Mouse (Mus musculus): Measurements from ENCODE around the gene Coq10a.

DNA sequence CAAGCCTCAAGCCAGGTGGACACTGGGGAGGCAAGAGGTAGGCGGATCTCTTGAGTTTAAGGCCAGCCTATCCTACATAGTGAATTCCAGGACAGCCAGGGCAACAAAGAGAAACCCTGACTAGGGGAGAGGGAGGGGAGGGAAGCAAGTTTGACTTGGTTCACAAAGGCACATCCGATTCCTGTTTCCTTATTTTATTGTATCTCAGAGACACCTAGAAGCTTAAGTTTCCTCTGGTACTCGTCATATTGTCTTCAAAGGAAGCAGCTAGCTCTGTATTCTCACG, 41.7 kb upstream of the Coq10a start:
- TF ChIP-seq CTCF (IDR thresholded peaks at IDR 0.05; ENCODE audit: control insufficient read depth, insufficient read depth, low read length), result no peak
- no peak for TF ChIP-seq POLR2A (IDR thresholded peaks at IDR 0.05; ENCODE audit: borderline replicate concordance, control insufficient read depth, low read depth, low read length)
